Mouse (Mus musculus) intestine, embryonic 14.5 days (tissue): Measurements from ENCODE around the gene Gm20425. TPM values are rescaled to one million over a fixed set of nuclear protein-coding genes. Genes with fewer than 3 reads are reported as not detected.

Source experiments
- ATAC-seq: fragments of 200-750 bp; cut with Nextera tagmentation; replicated peaks from 2 replicates; pipeline ENCODE4 v1.8.0; 2017; ENCODE audit warnings: low read depth, moderate number of reproducible peaks, moderate TSS enrichment, moderate library complexity; ENCODE audit not compliant: low FRiP score, low TSS enrichment
- DNase-seq: peaks from one replicate; pipeline ENCODE4 v3.0.0-alpha.2; 2018; ENCODE audit warnings: low spot score
- H3K27ac ChIP-seq: fragments of 300-500 bp; sonication (generic); 2 replicates; pipeline ENCODE4 v1.5.1; 2014; ENCODE audit warnings: low read depth, mild to moderate bottlenecking, control low read depth
- H3K27me3 ChIP-seq: fragments of 300-500 bp; sonication (generic); replicated peaks from 2 replicates; pipeline ENCODE4 v1.6.1; 2014; ENCODE audit warnings: low read length, control low read depth; ENCODE audit not compliant: control insufficient read depth, insufficient read depth
- H3K36me3 ChIP-seq: fragments of 300-500 bp; sonication (generic); 2 replicates; pipeline ENCODE4 v1.6.1; 2014; ENCODE audit warnings: low read length, control low read depth; ENCODE audit not compliant: control insufficient read depth, insufficient read depth
- H3K4me1 ChIP-seq: fragments of 300-500 bp; sonication (generic); replicated peaks from 2 replicates; pipeline ENCODE4 v1.6.1; 2014; ENCODE audit warnings: low read length, control low read depth, mixed read lengths; ENCODE audit not compliant: control insufficient read depth, insufficient read depth
- H3K4me2 ChIP-seq: fragments of 300-500 bp; sonication (generic); 2 replicates; pipeline ENCODE4 v1.6.1; 2014; ENCODE audit warnings: low read length
- H3K4me3 ChIP-seq: fragments of 300-500 bp; sonication (generic); 2 replicates; pipeline ENCODE4 v1.5.1; 2014; ENCODE audit warnings: low read depth, low read length, control low read depth, mixed read lengths
- H3K9ac ChIP-seq: fragments of 300-500 bp; sonication (generic); 2 replicates; pipeline ENCODE4 v1.6.1; 2014; ENCODE audit warnings: mild to moderate bottlenecking, low read length
- H3K9me3 ChIP-seq: fragments of 300-500 bp; sonication (generic); 2 replicates; pipeline ENCODE4 v1.6.1; 2016; ENCODE audit warnings: low read length, control low read depth; ENCODE audit not compliant: control insufficient read depth
- WGBS: fragments of 180-500 bp; shearing (Covaris S2); extraction: QIAGEN DNeasy Blood & Tissue Kit; methylation state at CpG from one replicate; pipeline ENCODE4 v1.1.7; 2014; 5-methylcytosine and 5-hydroxymethylcytosine counted together
- polyA plus RNA-seq: library from polyadenylated mRNA; unstranded; fragments of >200 nt; fragmentation: Nextera tagmentation; extraction: Ambion mirVana; gene quantifications from 2 replicates; pipeline ENCODE4 v1.2.1, GENCODE M21; 2014

The Gm20425 gene
- polyA plus RNA-seq, 1 experiment from 2014 or later, result not detected

DNA sequence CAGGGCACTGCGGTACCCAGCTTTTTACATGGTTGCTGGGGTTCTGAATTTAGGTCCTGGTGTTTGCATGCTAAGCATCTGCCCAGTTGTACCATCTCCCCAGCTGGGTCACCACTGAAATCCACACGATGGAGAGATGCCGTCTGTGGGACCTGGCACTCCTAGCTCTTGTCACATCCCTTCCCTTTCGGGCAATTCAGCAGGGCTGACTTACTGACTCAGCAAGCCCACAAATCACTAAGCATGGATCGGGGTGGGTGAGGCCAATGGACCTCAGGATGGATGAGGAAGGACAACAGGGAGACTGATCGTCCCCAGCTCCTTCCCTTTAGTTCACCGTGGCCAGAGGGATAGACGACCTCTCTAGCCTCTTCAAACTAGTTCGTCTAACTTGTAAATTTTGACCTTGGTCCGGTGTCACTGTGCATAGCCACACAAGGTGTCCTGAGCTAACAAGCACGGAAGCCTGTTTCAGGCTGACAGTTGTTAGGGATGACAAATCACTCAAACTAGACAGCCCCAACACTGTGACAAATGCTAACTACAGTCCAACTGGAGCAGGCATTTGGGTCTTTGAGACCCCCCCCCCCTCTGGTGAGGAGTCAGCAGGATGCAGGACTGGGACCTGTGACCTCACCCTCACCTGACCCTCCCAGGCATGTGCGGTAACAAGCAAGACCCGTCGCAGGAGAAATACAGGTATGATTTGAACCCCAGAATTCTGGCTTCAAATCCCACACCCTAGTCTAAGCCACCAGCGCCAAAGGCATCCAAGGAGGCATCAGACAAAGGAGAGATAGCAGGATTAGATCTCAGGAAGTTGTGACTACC lies 855 bp downstream of the Gm20425 start:
- ATAC-seq (no peak), DNase-seq (no peak)
- H3K4me3 ChIP-seq, result no peak overlapping the region
- WGBS, result 78% methylated on average over 15 of the region's 15 CpGs
- H3K9ac ChIP-seq, result no peak overlapping the region
- H3K9me3 ChIP-seq, result no peaks in the 10 kb centered on the region
- peaks cover 7% of the 10 kb centered on the region; the same call in 1 of the 2 replicates for H3K4me1 ChIP-seq
- no peaks in the 10 kb centered on the region for H3K36me3 ChIP-seq
- no peaks in the 10 kb centered on the region for H3K27me3 ChIP-seq
- H3K4me2 ChIP-seq, result peak overlapping the region; percentile 41; the same call in 1 of the 2 replicates
- no peak overlapping the region for H3K27ac ChIP-seq

DNA sequence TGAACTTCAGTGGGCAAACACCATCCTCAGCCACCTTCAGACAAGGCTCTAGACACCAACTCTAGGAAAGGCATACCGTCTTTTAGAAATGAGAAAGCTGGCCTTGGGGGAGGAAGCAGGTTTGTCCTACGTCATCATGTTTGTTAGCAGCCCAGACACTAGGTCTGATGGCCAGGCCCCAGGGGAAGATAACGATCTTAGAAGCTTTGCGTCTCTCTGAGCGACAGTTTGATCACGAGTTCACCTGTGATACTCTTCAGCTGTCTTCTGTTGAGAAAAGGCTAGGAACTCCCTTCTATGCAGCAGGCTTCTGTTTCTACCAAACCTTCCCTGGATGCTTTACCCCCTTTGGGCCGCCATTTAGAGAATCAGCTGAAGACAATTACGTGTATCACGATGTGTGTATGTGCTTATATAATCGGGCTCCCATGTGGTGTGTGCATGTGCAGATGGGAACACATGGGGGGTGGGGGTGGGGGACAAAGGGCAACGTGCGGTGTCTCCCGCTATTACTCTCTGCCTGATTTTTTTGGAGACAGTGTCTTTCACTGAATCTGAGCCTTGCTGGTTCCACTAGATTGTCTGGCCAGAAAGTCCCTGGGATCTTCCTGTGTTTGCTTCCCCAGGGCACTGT lies 1.6 kb downstream of the Gm20425 start:
- Histone ChIP-seq H3K4me3 (no peak overlapping the region), H3K9me3 (no peaks in the 10 kb centered on the region), H3K36me3 (no peaks in the 10 kb centered on the region), H3K4me1 (peaks cover 7% of the 10 kb centered on the region; the same call in 1 of the 2 replicates), H3K27ac (no peak overlapping the region), H3K27me3 (no peaks in the 10 kb centered on the region), H3K9ac (no peak overlapping the region), H3K4me2 (no peak overlapping the region)
- ATAC-seq (no peak), DNase-seq (no peak)
- 72% methylated on average over 13 of the region's 13 CpGs for WGBS

DNA sequence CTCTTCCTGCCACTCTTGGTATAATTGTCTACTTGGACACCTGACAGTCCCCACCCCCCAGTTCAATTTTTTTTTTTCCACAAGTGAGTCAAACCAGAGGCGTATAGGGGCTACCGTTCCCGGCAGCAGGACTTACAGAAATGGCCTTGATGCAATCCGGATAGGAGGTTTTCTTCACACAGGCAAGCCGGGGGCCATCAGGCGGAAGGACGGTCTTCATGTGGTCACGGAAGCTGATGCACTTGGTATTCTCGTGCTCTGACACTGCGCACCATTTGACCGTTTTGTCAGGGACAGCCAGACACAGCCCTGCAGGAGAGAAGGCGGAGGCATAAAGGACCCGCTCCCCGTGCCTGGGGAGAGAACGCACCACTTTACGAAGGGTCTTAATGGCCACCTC lies 2.3 kb downstream of the Gm20425 start:
- WGBS, result 88% methylated on average over 16 of the region's 16 CpGs
- no peak overlapping the region for H3K9ac ChIP-seq
- no peak overlapping the region for H3K4me2 ChIP-seq
- DNase-seq (no peak), ATAC-seq (no peak)
- no peaks in the 10 kb centered on the region for H3K36me3 ChIP-seq
- no peak overlapping the region for H3K4me3 ChIP-seq
- H3K4me1 ChIP-seq, result peaks cover 7% of the 10 kb centered on the region; the same call in 1 of the 2 replicates
- no peaks in the 10 kb centered on the region for H3K9me3 ChIP-seq
- H3K27me3 ChIP-seq, result no peaks in the 10 kb centered on the region
- H3K27ac ChIP-seq, result no peak overlapping the region

DNA sequence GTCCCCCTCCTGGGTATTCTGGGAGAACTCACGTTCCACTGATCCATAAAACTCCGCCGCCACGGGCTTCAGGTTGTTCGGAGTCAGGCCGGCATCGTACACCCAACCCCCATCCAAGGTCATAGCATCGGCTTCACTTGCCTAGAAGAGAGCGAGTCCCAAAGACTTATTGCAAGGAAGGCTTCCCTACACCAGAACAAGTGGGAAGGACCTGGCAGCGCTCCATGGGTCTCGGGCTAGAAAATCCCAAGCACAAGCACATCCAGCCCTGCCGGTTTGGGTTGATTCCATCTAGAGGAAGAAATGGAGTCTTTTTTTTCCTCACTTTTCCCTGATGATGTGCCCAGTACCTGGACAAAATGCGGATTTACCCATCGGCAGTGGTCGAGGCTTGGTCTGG lies 3.3 kb downstream of the Gm20425 start:
- ATAC-seq, result no peak
- WGBS, result 88% methylated on average over 15 of the region's 15 CpGs
- no peak for DNase-seq
- H3K27ac ChIP-seq, result no peak overlapping the region
- H3K9ac ChIP-seq, result no peak overlapping the region
- H3K4me2 ChIP-seq, result no peak overlapping the region
- H3K9me3 ChIP-seq, result no peaks in the 10 kb centered on the region
- no peak overlapping the region for H3K4me3 ChIP-seq
- H3K27me3 ChIP-seq, result no peaks in the 10 kb centered on the region
- H3K36me3 ChIP-seq, result no peaks in the 10 kb centered on the region
- H3K4me1 ChIP-seq, result peaks cover 7% of the 10 kb centered on the region; the same call in 1 of the 2 replicates

DNA sequence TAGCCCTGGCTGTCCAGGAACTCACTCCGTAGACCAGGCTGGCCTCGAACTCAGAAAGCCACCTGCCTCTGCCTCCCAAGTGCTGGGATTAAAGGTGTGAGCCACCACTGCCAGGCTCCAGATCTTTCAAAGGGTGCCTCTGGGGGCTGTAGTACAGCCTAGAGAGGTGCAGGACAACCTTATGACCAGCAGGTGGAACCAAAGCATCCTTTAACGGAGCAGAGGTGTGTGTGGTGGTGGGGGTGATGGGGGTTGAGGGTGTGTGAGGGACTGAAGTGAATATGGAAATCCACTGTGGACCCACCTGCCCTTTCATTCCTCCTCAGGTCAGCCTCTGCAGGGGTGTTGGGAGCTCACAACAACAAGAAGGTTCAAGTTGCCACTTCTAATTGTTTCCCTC lies 4.6 kb downstream of the Gm20425 start:
- no peak overlapping the region for H3K4me2 ChIP-seq
- ATAC-seq (no peak), DNase-seq (no peak)
- H3K27me3 ChIP-seq, result no peaks in the 10 kb centered on the region
- WGBS, result 71% methylated on average over 3 of the region's 3 CpGs
- no peak overlapping the region for H3K27ac ChIP-seq
- H3K36me3 ChIP-seq, result no peaks in the 10 kb centered on the region
- no peak overlapping the region for H3K4me3 ChIP-seq
- no peak overlapping the region for H3K9ac ChIP-seq
- no peaks in the 10 kb centered on the region for H3K9me3 ChIP-seq
- peaks cover 4% of the 10 kb centered on the region; the same call in 1 of the 2 replicates for H3K4me1 ChIP-seq

DNA sequence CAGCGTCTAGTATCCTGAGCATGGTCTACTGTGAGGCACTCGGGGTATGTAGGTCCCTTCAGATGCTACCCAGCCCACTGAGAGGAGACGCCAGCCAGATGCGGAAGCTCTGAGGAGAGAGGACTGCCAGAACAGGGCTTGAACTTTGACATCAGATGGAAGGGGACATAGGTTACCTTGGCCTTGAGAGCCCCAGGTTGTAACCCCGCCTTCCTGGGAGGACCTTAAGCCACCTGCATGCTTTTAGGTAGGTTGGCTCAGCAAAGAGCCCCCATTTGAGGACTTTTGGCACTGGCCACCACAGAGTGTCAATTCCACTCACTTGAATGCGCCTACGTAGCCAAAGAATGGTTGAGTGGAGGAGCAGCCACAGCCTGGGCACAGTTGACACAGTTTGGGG lies 5.4 kb downstream of the Gm20425 start:
- DNase-seq (no peak), ATAC-seq (no peak)
- no peak overlapping the region for H3K4me3 ChIP-seq
- H3K4me1 ChIP-seq, result no peaks in the 10 kb centered on the region
- no peaks in the 10 kb centered on the region for H3K27me3 ChIP-seq
- no peak overlapping the region for H3K9ac ChIP-seq
- no peak overlapping the region for H3K27ac ChIP-seq
- no peaks in the 10 kb centered on the region for H3K36me3 ChIP-seq
- no peaks in the 10 kb centered on the region for H3K9me3 ChIP-seq
- no peak overlapping the region for H3K4me2 ChIP-seq
- 91% methylated on average over 7 of the region's 7 CpGs for WGBS

DNA sequence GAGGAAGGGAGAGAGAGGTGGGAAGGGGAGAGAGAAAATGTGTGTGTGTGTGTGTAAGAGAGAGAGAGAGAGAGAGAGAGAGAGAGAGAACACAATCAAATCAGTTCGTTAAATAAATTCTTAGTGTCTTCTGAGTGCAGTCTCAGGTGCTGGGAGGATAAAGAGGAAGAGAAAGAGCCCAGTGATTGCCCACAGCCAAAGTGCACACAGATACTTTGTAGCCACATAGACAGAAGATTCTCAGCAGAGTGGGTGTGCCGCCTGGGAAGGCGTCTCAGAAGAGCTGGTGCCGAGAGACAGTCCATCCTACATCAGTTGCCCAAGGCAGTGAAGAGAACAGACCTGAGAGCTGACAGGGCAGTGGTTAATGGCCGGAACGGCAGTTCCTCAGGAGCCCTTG lies 15.8 kb downstream of the Gm20425 start:
- Histone ChIP-seq H3K4me1 (no peaks in the 10 kb centered on the region), H3K27me3 (no peaks in the 10 kb centered on the region), H3K4me2 (no peak overlapping the region), H3K9me3 (no peaks in the 10 kb centered on the region), H3K27ac (no peak overlapping the region), H3K9ac (no peak overlapping the region), H3K4me3 (no peak overlapping the region), H3K36me3 (no peaks in the 10 kb centered on the region)
- ATAC-seq (no peak), DNase-seq (no peak)
- WGBS, result 83% methylated on average over 6 of the region's 6 CpGs

DNA sequence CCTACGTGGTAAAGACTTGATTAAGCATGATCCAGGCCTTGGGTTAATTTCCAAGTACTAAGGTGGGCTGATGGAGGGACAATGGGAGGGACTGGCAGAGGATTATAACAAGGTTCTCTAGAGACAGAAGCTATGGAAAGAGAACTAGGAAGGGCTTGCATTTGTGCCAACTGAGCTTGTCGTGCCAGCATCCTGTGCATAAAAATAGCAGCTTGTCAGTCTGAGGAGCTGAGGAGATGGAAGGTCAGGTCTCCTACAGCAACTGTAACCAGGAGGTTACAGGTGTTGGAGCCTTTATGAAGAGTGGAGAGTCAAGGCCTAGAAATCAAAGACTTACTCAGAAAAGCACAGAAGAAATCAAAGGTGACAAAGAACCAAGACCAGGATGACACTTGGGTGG lies 16.5 kb downstream of the Gm20425 start:
- Histone ChIP-seq H3K4me1 (no peaks in the 10 kb centered on the region), H3K4me2 (no peak overlapping the region), H3K9me3 (no peaks in the 10 kb centered on the region), H3K27me3 (no peaks in the 10 kb centered on the region), H3K4me3 (no peak overlapping the region), H3K27ac (no peak overlapping the region), H3K9ac (no peak overlapping the region), H3K36me3 (no peaks in the 10 kb centered on the region)
- 78% methylated on average over 2 of the region's 2 CpGs for WGBS
- no peak for DNase-seq
- no peak for ATAC-seq
